Mouse (Mus musculus): ENCODE measurements at regions not wholly inside any gene's neighbourhood (a gene's known extent, or its start where the extent isn't known, plus 50 kb on each side); places are given as distances from the start of the nearest gene placed in this dataset.

- TF ChIP-seq POLR2A (IDR thresholded peaks at IDR 0.05; ENCODE audit: low read depth, low read length) (no peak), CTCF (IDR thresholded peaks at IDR 0.05; ENCODE audit: extremely low read depth, insufficient read depth, insufficient read length, insufficient replicate concordance) (no peak)
Measured at GRCm38 (mm10) chr14:58854871-58855270, 287.8 kb downstream of the 1700129C05Rik start.

Measured in spleen, adult 2 months (tissue).